Mouse (Mus musculus) hindbrain, embryonic 15.5 days (tissue): ENCODE results near the gene Ovol1. TPM values are rescaled to one million over a fixed set of nuclear protein-coding genes. Genes with fewer than 3 reads are reported as not detected.

Experiments
- ATAC-seq: fragments of 200-750 bp; cut with Nextera tagmentation; 2 replicates; pipeline ENCODE4 v1.8.0; 2017; ENCODE audit warnings: low read depth, moderate number of reproducible peaks, moderate TSS enrichment; ENCODE audit not compliant: low FRiP score
- H3K27ac ChIP-seq: fragments of 300-500 bp; sonication (generic); replicated peaks from 2 replicates; pipeline ENCODE4 v1.5.1; 2015; ENCODE audit warnings: mild to moderate bottlenecking, inconsistent platforms
- H3K27me3 ChIP-seq: fragments of 300-500 bp; sonication (generic); 2 replicates; pipeline ENCODE4 v1.6.1; 2015; ENCODE audit warnings: control low read depth, inconsistent platforms
- H3K36me3 ChIP-seq: fragments of 300-500 bp; sonication (generic); 2 replicates; pipeline ENCODE4 v1.6.1; 2015; ENCODE audit warnings: control low read depth, inconsistent platforms
- H3K4me1 ChIP-seq: fragments of 300-500 bp; sonication (generic); replicated peaks from 2 replicates; pipeline ENCODE4 v1.6.1; 2015; ENCODE audit warnings: control low read depth, inconsistent platforms
- H3K4me2 ChIP-seq: fragments of 300-500 bp; sonication (generic); 2 replicates; pipeline ENCODE4 v1.6.1; 2015; ENCODE audit warnings: moderate library complexity, mild to moderate bottlenecking, inconsistent platforms
- H3K4me3 ChIP-seq: fragments of 300-500 bp; sonication (generic); 2 replicates; pipeline ENCODE4 v1.5.1; 2015; ENCODE audit warnings: mild to moderate bottlenecking, inconsistent platforms
- H3K9ac ChIP-seq: fragments of 300-500 bp; sonication (generic); 2 replicates; pipeline ENCODE4 v1.6.1; 2015; ENCODE audit warnings: inconsistent platforms
- H3K9me3 ChIP-seq: fragments of 300-500 bp; sonication (generic); 2 replicates; pipeline ENCODE4 v1.6.1; 2016; ENCODE audit warnings: control low read depth, inconsistent platforms
- WGBS: fragments of 180-500 bp; shearing (Covaris S2); methylation state at CpG from one replicate; pipeline ENCODE4 v1.1.7; 2015; 5-methylcytosine and 5-hydroxymethylcytosine counted together
- polyA plus RNA-seq: library from polyadenylated mRNA; unstranded; fragments of >200 nt; fragmentation: Nextera tagmentation; extraction: Ambion mirVana; gene quantifications from 2 replicates; pipeline ENCODE4 v1.2.1, GENCODE M21; 2015

Ovol1 gene
- polyA plus RNA-seq, result 0.08 TPM in 1 of 2 replicates, not detected in the other

GRCm38 (mm10) chr19:5560457-5561041, at the start of gene Ovol1:
Ovol1 (minus strand) TSS chr19:5560646.
- Histone ChIP-seq H3K27ac (no peak within 1 kb of the TSS), H3K4me2 (peak within 1 kb of the TSS; percentile 88), H3K9ac (peak within 1 kb of the TSS; percentile 2; the same call in 1 of the 2 replicates), H3K4me3 (peak within 1 kb of the TSS; percentile 42), H3K27me3 (peaks cover 90% of the 10 kb centered on the region), H3K36me3 (no peaks in the 10 kb centered on the region), H3K9me3 (no peaks in the 10 kb centered on the region), H3K4me1 (peaks cover 17% of the 10 kb centered on the region)
- WGBS, result under 1% methylated on average over 57 of the region's 57 CpGs
- no peak for ATAC-seq

- Histone ChIP-seq H3K9ac (peak within 1 kb of the TSS; percentile 86), H3K27ac (peak within 1 kb of the TSS; percentile 99), H3K27me3 (no peaks in the 10 kb centered on the region), H3K4me3 (peak within 1 kb of the TSS; percentile 74), H3K4me2 (peak within 1 kb of the TSS; percentile 72), H3K36me3 (peaks cover 34% of the 10 kb centered on the region), H3K4me1 (peaks cover 24% of the 10 kb centered on the region), H3K9me3 (no peaks in the 10 kb centered on the region)
- ATAC-seq, result peak; percentile 95
- WGBS, result under 1% methylated on average over 54 of the region's 55 CpGs
These were observed 49.3 kb upstream of the Ovol1 start, which contains the start of gene Kat5 for GRCm38 (mm10) chr19:5609547-5610404. Kat5 (minus strand) TSS chr19:5610237.

DNA sequence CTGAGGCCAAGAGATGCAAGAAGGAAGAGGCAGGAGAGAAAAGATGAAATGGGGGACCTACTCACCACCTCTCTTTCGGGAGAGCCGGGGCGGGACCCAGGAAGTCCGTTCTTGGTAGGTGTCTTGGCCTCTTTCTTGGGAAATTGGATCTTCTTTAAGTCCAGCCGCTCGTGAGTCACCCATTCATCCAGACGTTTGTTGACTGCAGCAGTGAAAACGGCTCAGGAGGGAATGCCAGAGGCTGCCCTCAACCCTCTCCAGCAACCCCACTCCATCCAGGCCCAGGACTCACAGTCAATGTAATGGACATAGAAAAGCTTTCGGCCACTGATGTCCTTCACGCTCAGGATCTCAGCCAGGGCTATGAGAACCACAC, 48.7 kb upstream of the Ovol1 start:
- no peak for ATAC-seq
- no peaks in the 10 kb centered on the region for H3K27me3 ChIP-seq
- peak overlapping the region; percentile 74 for H3K4me3 ChIP-seq
- peaks cover 41% of the 10 kb centered on the region for H3K36me3 ChIP-seq
- H3K27ac ChIP-seq, result peak overlapping the region; percentile 99
- peak overlapping the region; percentile 72 for H3K4me2 ChIP-seq
- no peaks in the 10 kb centered on the region for H3K9me3 ChIP-seq
- peaks cover 25% of the 10 kb centered on the region for H3K4me1 ChIP-seq
- WGBS, result 55% methylated on average over 10 of the region's 10 CpGs
- peak overlapping the region; percentile 86 for H3K9ac ChIP-seq

DNA sequence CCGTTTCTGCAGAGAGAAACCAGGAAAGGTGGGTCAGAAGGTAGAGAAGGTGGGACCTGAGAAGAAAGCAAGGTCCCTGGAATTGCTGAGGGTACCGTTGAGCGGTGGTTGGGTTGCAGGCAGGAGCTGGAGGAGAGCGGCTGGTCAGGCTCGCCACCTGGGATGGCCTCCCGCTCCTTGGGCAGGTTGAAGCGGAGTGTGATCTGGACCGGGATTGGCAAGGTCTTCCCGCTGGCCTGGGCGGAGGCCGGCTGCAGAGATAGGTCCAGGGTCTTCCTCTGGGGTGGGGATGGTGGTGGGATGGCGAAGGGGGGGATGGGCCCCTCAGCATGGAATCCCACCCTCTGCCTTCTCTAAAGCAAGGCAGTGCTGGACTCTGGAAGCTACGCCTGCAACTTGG, 48.3 kb upstream of the Ovol1 start:
- H3K9me3 ChIP-seq, result no peaks in the 10 kb centered on the region
- no peaks in the 10 kb centered on the region for H3K27me3 ChIP-seq
- peak overlapping the region; percentile 74 for H3K4me3 ChIP-seq
- peaks cover 45% of the 10 kb centered on the region for H3K36me3 ChIP-seq
- 96% methylated on average over 13 of the region's 13 CpGs for WGBS
- peaks cover 30% of the 10 kb centered on the region for H3K4me1 ChIP-seq
- no peak for ATAC-seq
- H3K9ac ChIP-seq, result peak overlapping the region; percentile 86
- peak overlapping the region; percentile 99 for H3K27ac ChIP-seq
- peak overlapping the region; percentile 72 for H3K4me2 ChIP-seq

GRCm38 (mm10) chr19:5607705-5608410, 47.4 kb upstream of the Ovol1 start:
- H3K36me3 ChIP-seq, result peaks cover 52% of the 10 kb centered on the region
- H3K4me1 ChIP-seq, result peaks cover 38% of the 10 kb centered on the region
- H3K9me3 ChIP-seq, result no peaks in the 10 kb centered on the region
- peak overlapping the region; percentile 72; the same call in 1 of the 2 replicates for H3K4me2 ChIP-seq
- no peak overlapping the region for H3K9ac ChIP-seq
- ATAC-seq, result no peak
- H3K27me3 ChIP-seq, result no peaks in the 10 kb centered on the region
- 95% methylated on average over 26 of the region's 26 CpGs for WGBS
- H3K27ac ChIP-seq, result no peak overlapping the region
- no peak overlapping the region for H3K4me3 ChIP-seq

- ATAC-seq, result no peak
- peaks cover 52% of the 10 kb centered on the region for H3K36me3 ChIP-seq
These were observed 45.8 kb upstream of the Ovol1 start for GRCm38 (mm10) chr19:5606196-5606595.

DNA sequence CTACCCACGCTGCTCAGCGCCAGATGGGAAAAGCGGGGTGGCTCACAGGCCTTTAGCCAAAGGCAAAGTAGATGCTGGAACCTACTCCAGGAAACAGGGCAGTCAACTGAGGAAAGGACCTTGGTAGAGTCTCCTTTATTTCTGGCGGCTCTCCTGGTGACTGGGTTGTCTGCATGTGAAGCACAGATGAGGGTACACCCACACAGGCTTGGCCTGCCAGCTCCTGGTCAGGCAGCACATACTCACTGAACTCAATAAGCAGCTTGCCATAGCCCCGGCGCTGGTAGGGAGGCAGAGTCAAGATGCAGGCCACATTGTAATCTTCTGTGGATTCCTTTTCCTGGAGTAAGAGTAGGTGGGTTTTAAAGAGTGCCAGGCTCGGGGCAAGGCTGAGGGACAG, 44.7 kb upstream of the Ovol1 start:
- peaks cover 45% of the 10 kb centered on the region for H3K4me1 ChIP-seq
- peaks cover 52% of the 10 kb centered on the region for H3K36me3 ChIP-seq
- H3K9ac ChIP-seq, result no peak overlapping the region
- no peak overlapping the region for H3K27ac ChIP-seq
- no peaks in the 10 kb centered on the region for H3K27me3 ChIP-seq
- 91% methylated on average over 7 of the region's 7 CpGs for WGBS
- ATAC-seq, result no peak
- no peak overlapping the region for H3K4me2 ChIP-seq
- no peak overlapping the region for H3K4me3 ChIP-seq
- no peaks in the 10 kb centered on the region for H3K9me3 ChIP-seq

More at GRCm38 (mm10) chr19:5606196-5606595, 45.8 kb upstream of the Ovol1 start:
- H3K4me3 ChIP-seq, result no peak overlapping the region
- no peak overlapping the region for H3K27ac ChIP-seq
- no peaks in the 10 kb centered on the region for H3K9me3 ChIP-seq
- peaks cover 52% of the 10 kb centered on the region for H3K4me1 ChIP-seq
- no peak overlapping the region for H3K9ac ChIP-seq
- 88% methylated on average over 8 of the region's 8 CpGs for WGBS
- no peaks in the 10 kb centered on the region for H3K27me3 ChIP-seq
- H3K4me2 ChIP-seq, result no peak overlapping the region

DNA sequence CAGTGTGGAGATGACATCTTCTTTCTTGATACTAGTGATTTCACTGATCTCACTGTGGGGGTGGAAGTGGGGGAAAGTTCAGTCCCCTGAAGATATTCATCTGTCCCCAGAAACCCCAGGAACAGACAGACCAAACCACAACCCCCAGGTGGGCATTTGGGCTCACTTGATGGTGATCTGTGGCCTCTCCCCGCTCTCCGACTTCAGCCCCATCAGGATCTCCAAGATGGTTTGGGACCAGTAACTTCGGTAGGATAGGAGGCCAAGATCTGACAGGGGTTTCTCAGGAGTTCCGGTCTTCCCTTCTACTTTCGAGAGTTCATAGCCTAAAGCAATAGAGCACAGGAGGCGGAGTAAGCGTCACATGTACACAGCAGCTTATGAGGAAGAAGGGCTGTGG, 43.2 kb upstream of the Ovol1 start:
- H3K9ac ChIP-seq, result no peak overlapping the region
- no peak overlapping the region for H3K27ac ChIP-seq
- H3K36me3 ChIP-seq, result peaks cover 52% of the 10 kb centered on the region
- no peak for ATAC-seq
- no peaks in the 10 kb centered on the region for H3K27me3 ChIP-seq
- no peak overlapping the region for H3K4me3 ChIP-seq
- 92% methylated on average over 7 of the region's 7 CpGs for WGBS
- H3K9me3 ChIP-seq, result no peaks in the 10 kb centered on the region
- H3K4me2 ChIP-seq, result no peak overlapping the region
- peaks cover 38% of the 10 kb centered on the region for H3K4me1 ChIP-seq

DNA sequence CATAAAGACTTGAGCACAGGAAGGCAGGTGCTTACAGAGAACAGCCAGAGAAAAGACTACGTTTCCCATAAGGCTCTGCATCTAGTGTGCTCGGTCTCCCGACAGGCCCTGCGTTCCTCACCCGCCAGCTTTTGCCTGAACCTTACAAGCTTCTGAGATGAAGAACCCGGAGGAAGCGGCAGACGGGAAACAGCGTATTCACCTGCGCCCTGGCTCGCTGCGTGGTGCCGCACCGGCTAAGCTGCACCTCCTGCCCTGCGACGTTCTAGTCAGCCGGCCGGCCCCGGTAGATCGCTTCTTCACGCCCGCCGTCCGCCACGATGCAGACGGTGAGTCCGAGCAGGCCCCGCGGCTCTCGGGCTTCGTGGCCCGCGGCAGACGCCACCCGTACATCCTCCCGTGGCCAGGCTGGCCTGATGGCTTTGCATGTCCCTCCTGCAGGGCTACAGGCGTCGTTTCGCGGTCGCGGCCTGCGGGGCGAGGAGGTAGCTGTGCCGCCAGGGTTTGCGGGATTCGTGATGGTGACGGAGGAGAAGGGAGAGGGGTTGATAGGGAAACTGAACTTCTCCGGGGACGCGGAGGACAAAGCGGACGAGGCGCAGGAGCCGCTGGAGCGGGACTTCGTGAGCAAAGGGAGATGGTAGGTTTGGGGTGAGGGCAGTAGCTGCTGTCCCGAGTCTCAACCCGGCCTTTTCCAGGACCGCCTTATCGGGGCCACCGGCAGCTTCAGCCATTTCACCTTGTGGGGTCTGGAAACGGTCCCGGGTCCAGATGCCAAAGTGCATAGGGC, 41.5 kb upstream of the Ovol1 start, which contains the start of gene Rnaseh2c:
TSS of gene Rnaseh2c (plus strand) at position 122 of the 790 bp plus-strand sequence.
- peak; percentile 91 for ATAC-seq
- WGBS, result under 1% methylated on average over 64 of the region's 64 CpGs
- H3K4me2 ChIP-seq, result peak within 1 kb of the TSS; percentile 95
- H3K4me3 ChIP-seq, result peak within 1 kb of the TSS; percentile 66
- H3K4me1 ChIP-seq, result peaks cover 29% of the 10 kb centered on the region
- peaks cover 39% of the 10 kb centered on the region for H3K36me3 ChIP-seq
- no peaks in the 10 kb centered on the region for H3K9me3 ChIP-seq
- no peaks in the 10 kb centered on the region for H3K27me3 ChIP-seq
- H3K27ac ChIP-seq, result peak within 1 kb of the TSS; percentile 84
- peak within 1 kb of the TSS; percentile 68 for H3K9ac ChIP-seq

DNA sequence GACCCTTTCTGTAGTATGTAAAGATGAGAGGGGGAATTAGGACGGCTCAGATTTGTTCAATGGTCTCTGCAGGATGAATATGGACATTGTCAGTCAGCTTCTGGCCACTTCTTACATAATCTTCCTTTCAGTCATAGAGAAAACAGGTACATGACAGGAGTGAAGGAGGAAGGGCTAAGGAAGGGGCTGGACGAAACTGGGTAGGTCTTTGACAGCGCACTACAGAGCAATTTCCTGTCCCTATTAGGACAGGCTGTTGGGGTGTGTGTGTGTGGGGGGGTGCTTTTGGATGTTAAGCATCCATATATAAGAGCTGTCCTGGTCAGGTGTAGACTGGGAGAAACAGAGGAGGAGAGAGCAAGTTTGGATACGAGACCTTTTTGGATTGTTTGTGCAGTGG, 38.8 kb upstream of the Ovol1 start:
- peaks cover 29% of the 10 kb centered on the region for H3K4me1 ChIP-seq
- H3K4me2 ChIP-seq, result no peak overlapping the region
- H3K36me3 ChIP-seq, result peaks cover 12% of the 10 kb centered on the region
- no peak overlapping the region for H3K4me3 ChIP-seq
- no peak for ATAC-seq
- H3K9ac ChIP-seq, result no peak overlapping the region
- WGBS, result 87% methylated on average over 4 of the region's 4 CpGs
- no peak overlapping the region for H3K27ac ChIP-seq
- H3K9me3 ChIP-seq, result no peaks in the 10 kb centered on the region
- no peaks in the 10 kb centered on the region for H3K27me3 ChIP-seq

DNA sequence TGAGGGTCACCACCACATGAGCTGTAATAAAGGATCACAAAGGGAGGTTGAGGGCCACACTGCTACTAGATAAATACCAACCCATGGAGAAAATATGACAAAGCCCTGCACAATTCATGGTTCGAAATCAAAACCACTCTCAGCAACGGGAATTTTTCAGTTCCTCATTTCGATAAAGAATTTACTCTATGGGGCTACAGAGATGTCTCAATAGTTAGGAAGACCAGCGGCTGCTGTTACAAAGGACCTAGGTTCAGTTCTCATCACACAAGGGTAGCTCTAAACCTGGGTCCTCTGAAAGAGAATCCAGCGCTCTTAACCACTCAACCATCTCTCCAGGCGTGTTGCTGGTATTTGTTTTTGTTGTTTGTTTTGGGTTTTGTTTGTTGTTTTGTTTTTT, 31.4 kb upstream of the Ovol1 start:
- Histone ChIP-seq H3K36me3 (no peaks in the 10 kb centered on the region), H3K27me3 (no peaks in the 10 kb centered on the region), H3K4me3 (no peak overlapping the region), H3K4me1 (no peaks in the 10 kb centered on the region), H3K27ac (no peak overlapping the region), H3K4me2 (no peak overlapping the region), H3K9ac (no peak overlapping the region), H3K9me3 (no peaks in the 10 kb centered on the region)
- 92% methylated on average over 6 of the region's 6 CpGs for WGBS
- no peak for ATAC-seq
